Mouse (Mus musculus) spleen, postnatal 4 days (tissue): ENCODE results near the gene Prox2.
"Not testable (repeated sequence)": the region's sequence is repeated elsewhere in the genome, so short reads cannot be mapped to it uniquely, and the experiment has no call there.

Source experiments
- DNase-seq, 2 experiments: peaks; one replicate each; pipeline ENCODE4 v3.0.0; 2022; ENCODE audit warnings: low spot score in 2 of 2

Prox2 gene

GRCm38 (mm10) chr12:85110698-85111592 is at the start of gene Prox2, which contains the start of gene Dlst:
Prox2 (minus strand) TSS chr12:85110759.
Dlst (plus strand) TSS chr12:85110833.
- DNase-seq, result peak; percentile 89 to 96

- DNase-seq, result no peak
Measured at GRCm38 (mm10) chr12:85159592-85159991, 49.0 kb upstream of the Prox2 start.

- no peak for DNase-seq
Measured at GRCm38 (mm10) chr12:85158801-85159200, 48.2 kb upstream of the Prox2 start.

GRCm38 (mm10) chr12:85157797-85158460 is 47.4 kb upstream of the Prox2 start:
- no peak for DNase-seq

- no peak for DNase-seq
Measured at GRCm38 (mm10) chr12:85156324-85156723, 45.8 kb upstream of the Prox2 start.

- DNase-seq, result no peak
Measured at GRCm38 (mm10) chr12:85153011-85153410, 42.5 kb upstream of the Prox2 start.

GRCm38 (mm10) chr12:85151002-85151774 is 40.6 kb upstream of the Prox2 start, which contains the start of gene Rps6kl1:
Rps6kl1 (minus strand) TSS chr12:85151264.
- DNase-seq, result peak in 1 of 2 experiments; percentile 34

- DNase-seq, result no peak
Measured at GRCm38 (mm10) chr12:85150321-85151001, 39.9 kb upstream of the Prox2 start.

GRCm38 (mm10) chr12:85146881-85147280 is 36.3 kb upstream of the Prox2 start:
- DNase-seq, result no peak

- DNase-seq, result no peak
Measured at GRCm38 (mm10) chr12:85146355-85146754, 35.8 kb upstream of the Prox2 start.

GRCm38 (mm10) chr12:85145630-85146029 is 35.1 kb upstream of the Prox2 start:
- DNase-seq, result no peak

- DNase-seq, result no peak
Measured at GRCm38 (mm10) chr12:85144821-85145220, 34.3 kb upstream of the Prox2 start.

- not testable (repeated sequence) for DNase-seq
Measured at GRCm38 (mm10) chr12:85144276-85144675, 33.7 kb upstream of the Prox2 start.

- DNase-seq, result peak; percentile 78 to 93
Measured at GRCm38 (mm10) chr12:85142803-85143202, 32.2 kb upstream of the Prox2 start.

GRCm38 (mm10) chr12:85141096-85141495 is 30.5 kb upstream of the Prox2 start:
- DNase-seq, result no peak

GRCm38 (mm10) chr12:85140036-85140701 is 29.6 kb upstream of the Prox2 start:
- DNase-seq, result no peak

GRCm38 (mm10) chr12:85136627-85137026 is 26.1 kb upstream of the Prox2 start:
- DNase-seq, result no peak

- no peak for DNase-seq
Measured at GRCm38 (mm10) chr12:85135513-85136470, 25.2 kb upstream of the Prox2 start.

GRCm38 (mm10) chr12:85134043-85134794 is 23.7 kb upstream of the Prox2 start:
- no peak for DNase-seq
